Mouse (Mus musculus) cerebellum, adult 2 months (tissue): ENCODE results near the gene Tsga10ip.

Experiments used
- CTCF ChIP-seq: fragments of 200-500 bp; IDR thresholded peaks from 2 replicates; pipeline ENCODE4 v1.5.1; 2011; ENCODE audit warnings: low read depth, mild to moderate bottlenecking, control low read depth, low read length, moderate library complexity, borderline replicate concordance; ENCODE audit not compliant: insufficient read depth
- POLR2A ChIP-seq: fragments of 200-500 bp; IDR thresholded peaks from 2 replicates; pipeline ENCODE4 v1.6.1; 2011; ENCODE audit warnings: low read length, control low read depth, borderline replicate concordance; ENCODE audit not compliant: insufficient read depth

DNA sequence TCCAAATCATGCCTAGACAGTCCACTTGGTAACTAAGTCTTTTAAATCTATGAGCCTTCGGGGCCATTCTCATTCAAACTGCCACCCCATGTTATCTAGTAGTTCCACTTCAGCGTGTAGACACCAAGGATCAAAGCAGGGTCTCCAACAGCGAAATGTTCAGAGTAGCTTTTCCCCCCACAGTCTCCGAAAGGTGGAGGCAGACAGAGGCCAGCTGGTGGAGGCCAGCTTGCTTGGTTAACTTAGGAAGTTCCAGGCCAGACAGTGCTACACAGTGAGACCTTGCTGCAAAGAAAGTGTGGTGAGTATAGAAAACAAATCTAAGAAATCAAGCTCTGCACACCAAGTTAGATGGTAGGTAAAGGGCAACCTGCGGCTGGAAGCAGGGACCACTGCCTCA is 8.3 kb upstream of the Tsga10ip start:
- TF ChIP-seq CTCF, result no peak
- no peak for TF ChIP-seq POLR2A
